Mouse (Mus musculus) E14TG2a.4 (cell line): ENCODE data around the gene Cnr1.

Source experiments
- CTCF ChIP-seq: conservative IDR thresholded peaks from 2 replicates; pipeline ENCODE4 v1.5.1; 2014; ENCODE audit warnings: low read length
- NANOG ChIP-seq: IDR thresholded peaks from 2 replicates; pipeline ENCODE4 v1.6.1; 2014; ENCODE audit warnings: borderline replicate concordance, low read length, mixed read lengths
- POU5F1 ChIP-seq: IDR thresholded peaks from 2 replicates; pipeline ENCODE4 v1.6.1; 2014; ENCODE audit warnings: low read length, borderline replicate concordance

DNA sequence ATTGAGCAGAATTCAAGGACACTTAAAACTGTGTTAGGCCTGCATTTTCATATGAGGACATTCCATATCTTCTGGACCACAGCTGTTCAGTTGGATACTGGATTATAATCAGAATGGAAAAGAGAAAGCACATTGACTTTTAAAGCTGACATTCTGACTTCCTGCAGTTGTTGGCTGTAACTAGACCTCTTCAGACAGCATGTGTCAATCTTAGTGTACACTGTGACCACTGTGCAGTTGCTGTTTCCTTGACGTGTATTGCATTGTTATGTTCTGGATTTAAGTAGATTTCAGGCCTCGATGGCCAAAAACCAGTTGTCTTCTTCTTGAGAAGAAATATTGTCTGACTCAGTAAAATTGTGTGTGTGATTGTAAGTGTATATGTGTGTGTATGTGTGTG, 21.3 kb downstream of the Cnr1 start:
- TF ChIP-seq CTCF (no peak), POU5F1 (no peak), NANOG (no peak)
